Mouse (Mus musculus): ENCODE data around the gene Rffl. TPM values are rescaled to one million over a fixed set of nuclear protein-coding genes. Genes with fewer than 3 reads are reported as not detected.

The Rffl gene
- total RNA-seq, 2 experiments from 2014 or later, result 2.7 to 3.0 TPM

DNA sequence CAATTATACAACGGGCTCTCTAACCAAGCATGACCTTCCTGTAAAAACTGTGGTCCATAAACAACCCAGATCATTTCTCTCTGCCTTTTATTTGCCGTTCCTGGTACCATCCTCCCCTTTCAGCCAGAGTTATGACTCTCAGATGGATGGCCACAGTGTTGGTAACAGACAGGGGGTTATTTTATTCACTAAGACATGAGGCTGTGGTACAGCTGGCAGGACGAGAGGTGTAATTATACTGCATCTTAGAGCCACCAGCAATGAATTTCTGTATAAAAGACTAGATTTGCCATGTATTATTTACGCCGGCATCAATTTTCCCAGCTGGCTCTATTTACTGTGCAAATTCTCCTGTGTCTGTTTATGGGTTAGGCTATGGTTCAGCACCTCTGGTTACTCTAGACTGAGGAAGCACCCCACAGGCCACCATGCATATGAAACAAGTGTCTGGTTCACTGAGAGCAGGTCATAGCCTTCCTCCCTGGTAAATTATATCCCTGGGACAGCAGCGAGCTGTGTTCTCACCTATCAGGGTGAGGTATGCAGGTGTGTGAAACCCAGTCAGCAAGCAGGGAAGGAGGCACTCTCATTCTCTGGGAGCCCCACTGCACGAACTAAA, 6.8 kb upstream of the Rffl start:
- intact Hi-C loops (cut with DNase I), result no loop called here
- DNase-seq, result no peak

DNA sequence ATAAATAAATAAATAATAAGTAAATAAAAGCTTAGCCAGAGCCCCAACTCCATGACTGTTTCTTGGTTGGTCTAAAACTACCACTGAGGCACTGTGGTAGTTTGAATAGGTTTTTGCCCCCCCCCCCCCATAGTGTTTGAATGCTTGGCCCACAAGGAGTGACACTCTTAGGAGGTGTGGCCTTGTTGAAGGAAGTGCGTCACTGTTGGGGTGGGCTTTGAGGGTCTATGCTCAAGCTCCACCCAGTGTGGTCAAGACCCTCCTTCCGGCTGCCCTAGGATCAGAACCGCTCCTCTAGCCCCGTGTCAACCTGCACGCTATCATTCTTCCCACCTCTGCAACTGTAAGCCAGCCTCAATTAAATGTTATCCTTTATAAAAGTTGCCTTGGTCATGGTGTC, 4.6 kb upstream of the Rffl start:
- intact Hi-C loops (cut with DNase I), result no loop called here

DNA sequence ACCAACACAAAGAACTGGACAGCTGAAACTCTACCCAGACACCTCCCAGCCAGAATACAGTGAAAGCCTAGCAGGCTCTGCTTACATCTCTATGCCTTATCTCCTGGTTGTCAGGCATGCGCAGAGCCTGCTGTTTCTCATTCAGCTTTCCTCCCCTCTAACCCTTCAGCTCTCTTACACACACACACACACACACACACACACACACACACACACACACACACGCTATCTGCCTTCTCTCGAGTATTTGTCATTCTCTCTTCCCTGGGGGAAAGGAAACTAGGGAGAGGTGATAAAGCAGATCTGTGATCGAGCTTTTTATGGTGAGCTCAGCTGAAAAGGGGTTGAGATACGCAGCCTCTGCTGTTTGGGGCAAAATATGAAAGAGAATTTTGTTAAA, 3.9 kb upstream of the Rffl start:
- DNase-seq, result no peak
- intact Hi-C loops (cut with DNase I), result no loop called here

More for the DNA sequence above, 4.6 kb upstream of the Rffl start:
- DNase-seq, result no peak

DNA sequence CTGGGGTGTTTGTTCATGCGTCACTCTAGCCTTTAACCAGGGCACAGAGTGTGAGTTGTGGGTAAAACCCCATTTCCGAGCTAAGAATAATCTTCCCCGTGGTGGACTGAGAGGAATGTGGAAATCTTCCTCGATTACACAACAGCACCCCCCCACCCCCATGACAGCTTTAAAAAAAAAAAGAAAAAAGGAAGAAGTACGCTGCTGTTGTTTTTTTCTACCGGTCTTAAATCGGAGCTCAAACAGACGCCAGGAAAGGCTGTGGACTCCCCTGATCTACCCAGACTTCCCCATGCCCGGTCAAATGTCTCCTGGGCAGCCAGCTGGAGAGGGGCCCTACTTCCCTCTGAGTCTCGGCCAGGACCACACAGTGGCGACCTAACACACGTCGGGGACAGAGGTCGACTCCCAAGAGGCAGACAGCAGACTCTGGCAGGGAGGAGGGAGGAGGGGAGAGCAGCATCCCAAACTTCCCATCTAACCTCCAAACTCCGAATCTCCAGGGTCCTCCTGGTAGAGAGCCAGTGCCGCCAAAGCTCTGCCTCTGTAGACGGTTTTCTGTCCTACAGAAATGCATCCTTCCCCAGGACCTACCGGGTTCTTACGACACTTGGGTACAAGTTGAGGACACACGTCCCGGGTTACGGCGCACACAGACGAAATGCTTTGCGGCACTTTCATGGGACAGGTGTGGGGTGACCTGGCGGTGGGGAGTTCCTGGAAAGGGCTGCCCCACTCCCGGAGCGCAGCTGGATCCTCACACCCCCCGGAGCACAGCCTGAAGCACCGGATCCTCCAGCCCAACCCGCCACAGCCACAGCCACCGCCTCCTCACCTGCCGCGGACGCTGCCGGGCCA, 608 bp downstream of the Rffl start:
- DNase-seq, result peak; percentile 17
- intact Hi-C loops (cut with DNase I), result no loop called here

DNA sequence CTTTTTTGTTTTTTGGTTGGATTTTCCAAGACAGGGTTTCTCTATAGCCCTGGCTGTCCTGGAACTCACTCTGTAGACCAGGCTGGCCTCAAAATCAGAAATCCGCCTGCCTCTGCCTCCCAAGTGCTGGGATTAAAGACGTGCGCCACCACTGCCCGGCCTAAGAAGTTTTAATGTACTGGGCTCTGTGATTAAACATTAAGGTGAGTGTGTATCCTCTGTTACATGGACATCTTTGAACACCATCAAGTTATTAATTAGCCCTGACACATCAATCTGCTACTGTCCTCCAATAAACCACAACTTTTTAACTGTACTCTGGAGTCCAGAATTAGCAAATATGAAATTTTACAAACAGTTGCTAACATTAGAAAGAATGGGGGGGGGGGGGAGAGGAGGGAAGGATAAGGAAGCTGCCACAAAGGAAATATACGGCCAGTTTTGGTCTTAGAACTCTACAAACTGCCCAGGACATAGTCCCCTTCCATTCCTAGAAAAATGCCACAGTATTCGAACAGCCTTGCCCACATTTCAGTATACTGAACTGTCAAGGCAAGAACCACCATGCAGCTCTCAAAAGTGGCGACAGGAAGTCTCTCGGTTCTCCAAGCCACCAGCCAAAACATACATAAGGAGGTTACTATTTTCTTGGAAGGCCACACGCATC, 1.4 kb downstream of the Rffl start:
- intact Hi-C loops (cut with DNase I), result no loop called here
- no peak for DNase-seq

DNA sequence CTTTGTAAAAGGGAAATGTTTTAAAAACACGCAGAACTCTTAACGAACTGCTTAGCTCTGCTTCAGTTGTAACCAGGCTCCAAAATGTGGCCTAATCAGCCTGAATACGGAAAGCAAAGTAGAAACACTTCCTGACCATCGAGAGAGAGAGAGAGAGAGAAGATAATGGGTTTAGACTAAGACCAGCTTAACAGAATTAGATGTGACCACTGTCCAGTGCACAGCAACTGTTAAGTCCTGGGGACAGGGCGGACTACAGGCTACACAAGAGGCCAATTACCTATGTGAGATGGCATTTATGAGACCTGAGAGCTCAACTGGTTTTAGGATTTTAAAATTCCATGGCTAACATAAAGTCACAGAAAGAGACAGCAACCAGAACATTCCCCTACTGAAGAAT, 3.1 kb downstream of the Rffl start:
- no peak for DNase-seq
- intact Hi-C loops (cut with DNase I), result no loop called here

DNA sequence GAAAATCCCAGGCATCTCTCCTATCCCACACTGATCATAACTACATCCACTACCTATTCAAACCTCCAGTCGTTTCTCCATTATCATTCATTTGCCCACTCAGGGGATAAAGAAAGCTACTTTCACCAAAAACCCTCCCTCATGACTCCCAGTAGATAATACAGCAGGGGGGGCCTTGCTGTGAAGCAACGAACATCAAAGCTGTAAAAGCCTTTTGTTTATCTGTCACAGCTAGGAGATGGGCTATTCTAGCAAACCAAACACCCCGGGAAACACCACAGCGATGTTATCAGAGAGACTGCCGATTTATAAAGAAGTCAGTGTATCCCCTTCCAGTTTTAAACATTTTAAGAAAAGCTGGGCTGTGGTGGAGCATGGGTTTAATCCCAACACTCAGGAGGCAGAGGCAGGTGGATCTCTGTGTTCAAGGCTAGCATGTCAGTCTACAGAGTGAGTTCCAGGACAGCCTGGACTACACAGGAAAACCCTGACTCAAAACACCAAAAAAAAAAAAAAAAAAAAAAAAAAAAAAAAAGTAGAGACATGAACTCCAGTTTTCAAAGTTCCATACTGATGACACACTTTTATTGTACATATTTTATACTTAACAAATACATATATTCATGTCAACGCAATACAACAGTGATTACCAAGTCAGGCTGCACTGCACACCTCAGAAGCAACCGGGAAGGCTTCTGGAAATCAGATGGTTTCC, 4.0 kb downstream of the Rffl start:
- intact Hi-C loops (cut with DNase I), result no loop called here
- DNase-seq, result no peak

DNA sequence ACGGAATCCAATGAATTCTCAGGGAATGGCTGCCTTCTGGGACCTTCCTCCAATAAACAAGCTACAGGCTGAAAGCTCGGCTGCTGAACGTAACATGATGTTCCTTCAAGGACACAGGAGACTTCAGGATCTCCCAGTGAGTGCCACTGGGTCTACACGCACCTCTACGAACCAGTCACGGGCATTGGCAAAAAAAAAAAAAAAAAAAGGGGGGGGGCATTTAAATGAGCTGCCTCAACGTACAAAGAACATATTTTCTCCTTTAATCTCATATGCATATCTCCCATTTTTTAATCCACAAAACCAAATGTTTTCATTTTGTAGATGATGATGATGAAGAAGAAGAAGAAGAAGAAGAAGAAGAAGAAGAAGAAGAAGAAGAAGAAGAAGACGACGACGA, 5.1 kb downstream of the Rffl start:
- DNase-seq, result no peak
- intact Hi-C loops (cut with DNase I), result no loop called here

DNA sequence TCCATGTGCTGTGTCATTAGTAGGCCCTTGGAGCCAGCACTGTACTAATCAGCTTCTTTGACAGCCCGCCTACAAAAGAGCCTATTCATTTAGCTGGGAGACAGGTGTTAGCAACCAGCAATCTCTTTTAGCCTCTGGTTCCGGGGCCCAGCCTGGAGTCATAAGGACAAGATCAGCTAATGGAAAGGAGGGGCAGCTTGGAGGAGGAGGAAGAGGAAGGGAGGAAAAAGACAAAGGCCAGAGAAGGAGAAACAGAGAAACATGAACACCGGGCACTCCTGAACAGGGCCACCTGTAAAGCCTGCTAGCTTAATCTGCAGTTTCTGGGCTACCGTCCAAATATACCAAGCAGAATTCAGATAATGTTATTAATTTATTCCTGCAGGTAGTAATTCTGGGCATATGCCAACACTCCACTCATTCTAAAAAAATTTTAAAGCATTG, 7.5 kb downstream of the Rffl start:
- no peak for DNase-seq
- intact Hi-C loops (cut with DNase I), result no loop called here

DNA sequence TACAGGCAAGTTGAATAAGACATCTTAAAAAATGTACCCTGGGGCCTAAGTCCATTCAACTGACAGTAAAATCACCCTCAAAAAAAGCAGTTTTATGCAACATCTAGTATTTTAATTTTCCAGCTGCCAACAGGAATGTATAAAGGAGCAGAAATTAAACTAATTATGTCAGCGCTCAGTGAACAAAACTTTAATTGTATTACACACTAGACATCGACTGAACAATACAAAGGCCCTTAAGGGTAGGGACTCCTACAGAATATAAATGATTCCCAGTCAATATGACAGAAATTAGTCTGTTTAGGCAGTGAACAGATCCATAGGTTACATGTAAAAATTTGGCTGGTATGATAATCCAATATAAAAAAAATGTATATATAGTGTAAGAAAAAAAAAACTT, 8.0 kb downstream of the Rffl start:
- intact Hi-C loops (cut with DNase I), result no loop called here

DNA sequence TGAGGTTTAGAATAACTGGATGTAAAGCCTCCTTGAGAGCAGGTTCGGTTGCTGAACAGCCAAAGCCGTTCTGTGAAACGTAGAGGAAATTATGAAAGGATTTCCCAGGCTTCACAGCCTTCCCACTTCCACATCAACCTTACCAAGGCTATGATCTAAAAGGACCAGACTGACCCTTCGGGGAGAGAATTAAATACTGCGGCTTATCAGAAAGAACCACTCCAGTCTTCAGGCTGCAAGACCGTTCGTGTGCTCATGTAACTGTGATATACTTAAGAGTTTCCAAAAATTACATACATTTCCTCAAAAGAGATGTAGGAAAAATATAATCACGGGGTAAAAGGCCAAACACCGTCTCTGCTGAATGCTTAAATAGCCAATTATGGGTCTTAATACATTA, 8.4 kb downstream of the Rffl start:
- DNase-seq, result no peak
- intact Hi-C loops (cut with DNase I), result no loop called here

More for the DNA sequence above, 8.0 kb downstream of the Rffl start:
- DNase-seq, result no peak

DNA sequence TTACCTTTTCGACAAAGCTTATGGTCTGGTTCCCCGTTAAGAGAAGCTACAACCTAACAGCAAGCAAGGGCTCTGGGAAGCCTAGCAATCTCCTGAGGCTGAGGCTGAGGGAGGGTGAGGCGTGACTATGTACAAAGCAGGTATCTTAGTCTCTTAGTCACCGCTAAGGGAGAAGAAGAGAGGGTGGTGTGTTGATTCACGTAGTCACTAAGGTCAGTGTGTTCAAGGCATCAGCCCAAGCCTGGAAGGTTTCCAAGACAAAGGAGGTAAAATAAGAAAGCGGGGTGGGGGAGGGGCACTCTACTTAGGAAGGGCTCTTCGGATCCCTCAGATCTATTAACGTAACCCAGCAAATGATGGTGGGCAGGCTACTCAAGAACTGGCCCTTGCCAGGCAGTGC, 9.5 kb downstream of the Rffl start:
- DNase-seq, result no peak
- intact Hi-C loops (cut with DNase I), result no loop called here

DNA sequence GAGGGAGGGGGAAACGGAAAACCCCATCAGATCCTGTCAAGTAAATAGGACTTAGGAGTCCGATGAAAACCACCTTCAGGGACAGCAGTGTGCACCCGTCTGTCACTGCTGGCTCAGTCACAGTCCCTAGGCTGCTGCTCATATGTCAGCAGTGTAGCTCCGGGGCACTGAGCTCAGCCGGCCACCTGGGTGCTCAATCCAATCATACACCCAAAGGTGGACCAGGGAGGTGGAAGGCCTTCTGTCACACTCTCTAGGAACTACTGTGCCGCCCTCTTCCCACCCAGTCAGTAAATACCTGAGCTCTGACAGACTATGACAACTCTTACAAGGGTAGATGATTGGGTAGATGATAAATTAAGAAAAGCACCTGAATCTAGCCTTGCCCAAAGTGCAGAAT, 10.3 kb downstream of the Rffl start:
- DNase-seq, result no peak
- intact Hi-C loops (cut with DNase I), result no loop called here

DNA sequence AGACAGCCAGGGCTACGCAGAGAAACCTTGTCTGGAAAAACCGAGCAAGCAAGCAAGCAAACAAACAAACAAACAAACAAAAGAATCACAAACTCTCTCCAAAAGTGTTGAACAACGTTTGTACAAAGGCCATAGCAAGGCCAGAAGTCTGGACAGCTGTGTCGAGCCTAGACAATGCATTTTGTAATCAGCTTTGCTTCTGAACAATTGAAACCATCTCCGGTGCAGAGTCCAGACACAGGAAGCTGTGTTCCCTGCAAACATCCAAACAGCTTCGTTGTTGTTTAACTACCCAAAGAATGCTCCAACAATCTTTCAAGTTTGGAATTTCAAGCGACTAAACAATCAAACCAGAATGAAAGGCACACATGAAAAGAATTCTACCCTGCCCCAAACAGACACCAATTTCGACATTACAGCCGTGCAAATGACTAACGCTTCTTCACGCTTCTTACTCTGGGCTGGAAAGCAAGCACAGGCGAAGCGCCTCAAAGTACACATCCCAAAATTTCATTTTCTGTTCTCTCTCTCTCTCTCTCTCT, 13.6 kb downstream of the Rffl start:
- intact Hi-C loops (cut with DNase I), result no loop called here
- no peak for DNase-seq

DNA sequence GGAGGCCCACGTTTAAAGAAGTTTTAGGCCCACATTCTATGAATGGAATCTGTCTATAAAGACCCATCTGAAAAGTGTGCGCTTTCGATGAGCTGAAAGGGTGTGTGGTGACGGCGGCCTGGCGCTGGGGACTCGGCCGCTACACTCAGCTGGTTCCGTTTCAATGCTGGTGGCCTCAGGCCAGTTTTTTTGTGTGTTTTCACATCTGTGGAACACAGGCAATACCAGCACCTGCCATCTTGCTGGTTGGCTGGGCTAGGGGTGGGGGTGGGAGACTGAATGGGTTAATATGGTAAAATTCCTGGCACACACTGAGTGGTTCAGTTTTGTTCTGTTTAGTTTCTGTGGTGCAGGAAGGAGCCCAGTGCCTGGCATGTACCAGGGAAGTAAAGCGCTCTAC, 15.0 kb downstream of the Rffl start:
- DNase-seq, result peak; percentile 35
- intact Hi-C loops (cut with DNase I), result no loop called here

DNA sequence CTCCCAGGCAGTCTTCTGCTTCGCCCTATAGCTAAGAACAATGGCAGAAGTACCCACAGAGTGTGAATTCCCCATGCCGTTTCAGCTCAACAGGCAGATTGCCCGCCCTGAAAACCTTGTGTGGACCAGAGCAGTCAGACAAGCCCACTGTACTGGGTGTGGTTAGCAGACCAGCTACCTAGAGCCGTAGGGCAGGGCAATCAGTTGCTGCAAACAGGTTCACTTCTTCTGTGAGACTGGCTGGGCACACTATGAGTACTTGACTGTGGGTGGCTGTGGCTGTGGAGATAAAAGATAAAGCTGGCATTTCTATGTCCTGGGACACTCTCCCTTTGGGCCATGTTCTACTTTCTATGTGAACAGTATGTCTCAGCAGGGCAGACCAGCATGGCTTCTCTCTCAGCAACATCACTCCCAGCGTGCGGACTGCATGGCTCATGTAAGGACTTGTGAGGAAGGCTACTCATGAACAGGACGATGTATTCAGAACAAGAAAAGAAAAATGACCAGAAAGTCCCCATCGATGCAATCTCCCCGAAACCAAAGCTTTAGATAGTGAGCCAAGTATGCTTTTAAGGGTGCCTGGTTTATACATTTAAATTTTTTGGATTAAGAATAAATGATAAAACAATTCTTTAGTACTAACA, 15.6 kb downstream of the Rffl start:
- intact Hi-C loops (cut with DNase I), result no loop called here

DNA sequence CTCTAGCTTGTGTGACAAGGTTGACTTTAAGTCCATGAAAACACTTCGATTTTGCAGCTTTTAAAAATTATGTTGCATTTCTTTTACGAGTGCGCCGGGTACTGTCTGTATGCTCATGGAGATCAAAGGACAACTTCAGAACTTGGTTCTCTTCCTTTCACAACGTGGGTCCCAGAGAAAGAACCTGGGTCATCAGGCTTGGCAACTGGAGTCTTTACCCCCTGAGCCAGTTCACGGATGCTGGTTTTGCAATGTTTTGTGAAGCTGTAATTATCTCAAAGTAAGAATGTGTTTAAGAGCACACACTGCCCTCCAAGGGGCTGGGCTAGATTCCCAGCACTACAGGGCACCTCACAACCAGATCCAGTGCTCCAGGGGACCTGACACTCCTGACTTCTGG, 16.9 kb downstream of the Rffl start:
- intact Hi-C loops (cut with DNase I), result no loop called here

More for the DNA sequence above, 15.6 kb downstream of the Rffl start:
- DNase-seq, result no peak

DNA sequence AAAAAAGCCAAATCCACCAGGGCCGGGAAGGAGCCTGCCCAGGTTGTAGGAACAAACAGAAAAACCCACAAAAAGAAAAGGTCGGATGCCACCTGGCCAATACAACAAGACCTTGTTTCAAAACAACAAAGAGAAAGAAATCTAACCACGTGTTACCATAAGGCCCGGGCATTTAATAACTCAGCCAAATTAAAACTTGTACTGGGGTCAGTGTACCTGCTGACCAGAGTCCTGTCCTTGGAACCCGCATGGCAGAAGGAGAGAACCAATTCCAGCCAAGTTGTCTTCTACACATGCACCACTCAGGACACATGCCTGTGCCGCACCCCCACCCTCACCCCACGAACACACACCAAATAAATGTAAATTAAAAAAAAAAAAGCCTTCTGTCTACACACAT, 18.1 kb downstream of the Rffl start:
- DNase-seq, result no peak
- intact Hi-C loops (cut with DNase I), result no loop called here

More for the DNA sequence above, 16.9 kb downstream of the Rffl start:
- DNase-seq, result no peak

DNA sequence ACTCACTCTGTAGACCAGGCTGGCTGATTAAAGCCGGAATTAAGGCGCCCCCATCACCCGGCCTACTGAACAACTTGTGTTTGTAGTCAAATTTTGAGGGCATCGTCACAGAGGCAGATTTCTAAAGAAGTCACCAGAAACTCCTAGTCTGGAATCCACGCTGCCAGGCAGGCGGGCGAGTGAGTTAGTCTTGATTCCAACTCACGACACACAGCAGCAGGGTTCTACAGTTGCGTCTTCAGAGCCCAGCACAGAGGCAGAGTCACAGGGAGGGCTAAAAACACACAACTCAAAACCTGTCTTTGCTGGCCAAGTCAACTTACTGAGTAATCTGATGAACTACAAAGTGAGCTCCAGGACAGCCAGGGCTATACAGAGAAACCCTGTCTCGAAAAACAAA, 18.5 kb downstream of the Rffl start:
- intact Hi-C loops (cut with DNase I), result no loop called here
- no peak for DNase-seq

DNA sequence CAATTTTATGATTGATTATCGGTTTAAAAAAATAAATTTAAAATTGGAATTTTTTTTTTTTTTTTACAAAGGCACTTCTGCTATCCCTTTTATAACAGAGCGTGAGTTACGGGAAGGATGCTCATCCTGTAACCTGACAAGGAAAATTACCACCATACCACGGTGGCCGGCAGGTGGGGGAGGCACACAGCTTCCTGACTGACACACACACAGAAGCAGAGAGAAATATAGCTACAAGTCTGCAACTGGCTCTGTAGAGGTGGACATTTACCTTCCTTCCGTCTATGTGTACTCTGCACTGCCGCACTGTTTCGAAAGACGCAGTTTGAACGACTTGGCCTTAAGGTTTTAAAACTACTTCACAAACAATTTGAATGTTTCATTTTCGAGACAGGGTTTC, 18.9 kb downstream of the Rffl start:
- intact Hi-C loops (cut with DNase I), result no loop called here

More for the DNA sequence above, 18.9 kb downstream of the Rffl start:
- no peak for DNase-seq

All from left cerebral cortex, postnatal 4 days (tissue).